Mouse (Mus musculus) liver, postnatal 0 days (tissue): ENCODE results near the gene Map3k6.
A peak's percentile ranks its signal among the peaks of the same experiment; 100 is the strongest.

ENCODE experiments used
- CTCF ChIP-seq: sonication (generic); IDR thresholded peaks from 2 replicates; pipeline ENCODE4 v1.5.1; 2016; ENCODE audit warnings: antibody characterized with exemption, low read depth
- EP300 ChIP-seq: IDR thresholded peaks from 2 replicates; pipeline ENCODE4 v1.6.1; 2016; ENCODE audit warnings: antibody characterized with exemption, low read depth, mild to moderate bottlenecking

- TF ChIP-seq EP300: no peak
- TF ChIP-seq CTCF: peak; percentile 35; the same call in 1 of the 2 replicates
Observed at GRCm38 (mm10) chr4:133240934-133241908, 603 bp downstream of the Map3k6 start.
